Mouse (Mus musculus) megakaryocyte progenitor cell, adult 5-6 weeks (primary cell): ENCODE measurements around the gene Gm17334. TPM values are rescaled to one million over a fixed set of nuclear protein-coding genes. Genes with fewer than 3 reads are reported as not detected.

Source experiments
- ATAC-seq: replicated peaks from 2 replicates; pipeline ENCODE4 v1.8.0; 2016; ENCODE audit warnings: mild to moderate bottlenecking, moderate TSS enrichment, inconsistent platforms; ENCODE audit not compliant: poor library complexity
- total RNA-seq, 2 experiments: library from RNA; stranded (forward) in 1 of 2; stranded (reverse) in 1 of 2; fragments of 157-497, 149-512 nt in 1 of 2; fragments of 200-1000 nt in 1 of 2; gene quantifications; 2 replicates each; pipeline versions ENCODE4 v1.2.3 to v1.2.4; 2015 to 2017

Gm17334 gene
- total RNA-seq, 2 experiments from 2014 or later: 0.37 TPM; not detected in 1

DNA sequence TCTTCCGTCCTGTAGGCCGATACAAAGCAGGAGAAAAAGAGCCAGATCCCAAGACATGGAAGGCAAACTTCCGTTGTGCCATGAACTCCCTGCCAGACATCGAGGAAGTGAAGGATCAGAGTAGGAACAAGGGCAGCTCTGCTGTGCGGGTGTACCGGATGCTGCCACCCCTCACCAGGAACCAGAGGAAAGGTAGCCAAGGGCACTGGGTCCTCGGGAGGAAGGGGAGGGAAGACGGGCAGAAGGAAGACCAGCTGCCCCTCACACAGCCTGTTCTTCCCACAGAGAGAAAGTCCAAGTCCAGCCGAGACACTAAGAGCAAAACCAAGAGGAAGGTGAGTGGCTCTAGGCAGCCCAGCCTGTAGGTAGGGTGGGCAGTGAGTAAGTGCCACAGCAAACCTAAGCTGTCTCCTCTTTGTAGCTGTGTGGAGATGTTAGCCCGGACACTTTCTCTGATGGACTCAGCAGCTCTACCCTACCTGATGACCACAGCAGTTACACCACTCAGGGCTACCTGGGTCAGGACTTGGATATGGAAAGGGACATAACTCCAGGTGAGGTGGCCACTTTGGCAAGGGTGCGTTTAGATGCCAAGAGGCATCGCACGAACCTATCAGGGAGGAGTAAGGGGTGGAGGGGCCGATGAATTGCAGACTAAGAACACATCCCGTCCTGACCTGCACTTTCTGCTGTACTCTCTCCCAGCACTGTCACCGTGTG is 814 bp upstream of the Gm17334 start:
- no peak for ATAC-seq

DNA sequence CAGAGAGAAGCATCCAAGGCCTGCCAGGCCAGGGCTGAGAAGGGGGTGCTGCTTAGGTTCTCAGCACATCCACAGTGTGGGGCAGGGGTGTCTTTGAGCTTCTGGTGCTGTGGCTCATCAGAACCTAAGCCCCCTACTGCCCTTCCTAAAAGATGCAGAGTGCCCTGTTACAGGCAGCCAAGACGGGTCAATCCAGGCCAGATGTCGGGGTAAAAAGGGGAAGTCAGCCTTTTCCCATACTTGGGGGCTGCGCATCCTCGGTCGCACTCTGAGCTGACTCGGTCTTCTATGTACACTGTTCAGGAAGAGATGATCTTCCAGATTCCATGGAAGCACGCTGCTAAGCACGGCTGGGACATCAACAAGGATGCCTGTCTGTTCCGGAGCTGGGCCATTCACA is 451 bp downstream of the Gm17334 start:
- peak; percentile 27 for ATAC-seq

DNA sequence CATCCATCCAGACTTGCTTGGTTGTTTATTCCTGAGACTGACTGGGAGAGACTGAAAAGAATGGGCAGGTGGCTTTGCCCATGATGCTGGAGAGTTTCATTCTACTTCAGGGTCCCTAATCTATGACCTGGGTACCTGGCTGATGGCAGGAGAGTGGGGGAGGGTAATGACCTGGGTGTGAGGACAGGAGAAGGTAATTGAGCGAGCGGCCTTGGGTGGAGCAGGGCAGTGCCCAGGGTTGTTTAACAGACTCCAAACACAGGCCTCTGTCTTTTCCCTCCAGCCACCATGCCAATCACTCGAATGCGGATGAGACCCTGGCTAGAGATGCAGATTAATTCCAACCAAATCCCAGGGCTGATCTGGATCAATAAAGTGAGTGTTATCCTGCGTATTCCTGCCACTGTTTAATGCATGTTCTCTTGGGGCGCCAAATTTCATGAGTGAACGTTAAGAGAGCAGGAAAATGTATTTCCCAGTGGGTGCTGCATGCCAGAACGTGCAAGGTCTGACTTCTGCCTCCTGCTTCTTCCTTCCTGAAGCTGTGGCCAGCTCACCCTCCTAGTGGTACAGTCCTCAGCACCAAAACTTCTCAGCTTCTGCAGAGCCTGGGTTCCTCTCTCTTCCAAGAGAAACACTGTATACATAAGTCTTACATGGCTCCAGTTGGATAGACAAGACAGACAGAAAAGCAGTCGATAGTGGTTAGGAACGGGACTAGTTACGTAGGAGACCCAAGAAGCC is 1.8 kb downstream of the Gm17334 start:
- ATAC-seq: no peak

DNA sequence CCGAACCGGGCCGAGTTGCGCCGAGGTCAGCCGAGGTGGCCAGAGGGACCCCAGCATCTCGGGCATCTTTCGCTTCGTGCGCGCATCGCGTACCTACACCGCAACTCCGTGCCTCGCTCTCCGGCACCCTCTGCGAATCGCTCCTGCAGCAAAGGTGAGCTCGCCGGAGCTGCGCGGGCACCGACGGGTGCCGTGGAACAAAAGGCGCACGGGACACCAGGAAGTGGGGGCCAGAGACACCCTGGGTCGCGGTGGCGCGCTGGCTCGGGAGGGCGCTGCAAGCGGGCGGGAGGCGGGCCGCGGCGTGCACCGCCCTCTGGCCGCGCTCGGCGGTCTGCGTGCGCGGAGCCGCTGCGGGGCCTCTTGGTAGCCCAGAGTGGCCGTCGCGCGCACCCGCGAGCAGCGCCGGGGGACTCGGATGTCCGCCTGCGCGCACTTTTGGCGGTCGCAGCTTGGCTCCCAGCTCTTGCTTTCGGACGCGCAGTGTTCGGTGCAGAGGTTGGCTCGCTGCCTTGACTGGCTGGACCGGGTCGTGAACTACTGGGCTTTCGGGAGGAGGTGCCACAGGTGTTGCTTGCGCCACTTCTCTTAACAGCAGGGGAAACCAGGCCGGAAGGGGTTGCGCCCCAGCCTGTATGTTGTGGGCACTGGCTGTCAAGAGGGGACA is 2.7 kb downstream of the Gm17334 start:
- ATAC-seq: peak; percentile 32

DNA sequence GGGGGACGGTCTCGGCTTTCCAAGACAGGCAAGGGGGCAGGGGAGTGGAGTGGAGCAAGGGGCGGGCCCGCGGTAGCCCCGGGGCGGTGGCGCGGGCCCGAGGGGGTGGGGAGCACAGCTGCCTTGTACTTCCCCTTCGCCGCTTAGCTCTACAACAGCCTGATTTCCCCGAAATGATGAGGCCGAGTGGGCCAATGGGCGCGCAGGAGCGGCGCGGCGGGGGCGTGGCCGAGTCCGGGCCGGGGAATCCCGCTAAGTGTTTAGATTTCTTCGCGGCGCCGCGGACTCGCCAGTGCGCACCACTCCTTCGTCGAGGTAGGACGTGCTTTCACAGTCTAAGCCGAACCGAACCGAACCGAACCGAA is 3.2 kb downstream of the Gm17334 start, which contains the start of gene Irf1:
Irf1 (plus strand) TSS at position 255 of the 365 bp plus-strand sequence.
- ATAC-seq: peak; percentile 85

DNA sequence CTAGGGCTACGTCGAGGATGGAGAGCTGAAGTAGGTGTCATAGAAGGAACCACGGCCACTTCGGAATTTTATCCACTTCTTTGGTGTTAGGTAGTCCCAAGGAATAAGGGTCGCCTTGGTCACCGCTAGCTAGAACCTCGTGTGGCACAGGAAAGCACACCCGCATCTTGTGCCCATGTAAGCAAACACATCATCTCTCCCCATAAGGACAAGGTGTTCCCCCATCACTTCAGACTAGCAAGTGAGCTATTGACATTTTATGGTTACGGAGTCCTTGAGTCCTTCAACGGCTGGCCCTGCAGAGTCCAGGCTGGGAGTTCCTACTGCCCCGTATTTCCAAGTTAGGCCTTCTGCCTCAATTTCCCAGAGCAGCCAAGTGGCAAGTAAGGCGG is 3.8 kb downstream of the Gm17334 start:
- ATAC-seq: no peak

DNA sequence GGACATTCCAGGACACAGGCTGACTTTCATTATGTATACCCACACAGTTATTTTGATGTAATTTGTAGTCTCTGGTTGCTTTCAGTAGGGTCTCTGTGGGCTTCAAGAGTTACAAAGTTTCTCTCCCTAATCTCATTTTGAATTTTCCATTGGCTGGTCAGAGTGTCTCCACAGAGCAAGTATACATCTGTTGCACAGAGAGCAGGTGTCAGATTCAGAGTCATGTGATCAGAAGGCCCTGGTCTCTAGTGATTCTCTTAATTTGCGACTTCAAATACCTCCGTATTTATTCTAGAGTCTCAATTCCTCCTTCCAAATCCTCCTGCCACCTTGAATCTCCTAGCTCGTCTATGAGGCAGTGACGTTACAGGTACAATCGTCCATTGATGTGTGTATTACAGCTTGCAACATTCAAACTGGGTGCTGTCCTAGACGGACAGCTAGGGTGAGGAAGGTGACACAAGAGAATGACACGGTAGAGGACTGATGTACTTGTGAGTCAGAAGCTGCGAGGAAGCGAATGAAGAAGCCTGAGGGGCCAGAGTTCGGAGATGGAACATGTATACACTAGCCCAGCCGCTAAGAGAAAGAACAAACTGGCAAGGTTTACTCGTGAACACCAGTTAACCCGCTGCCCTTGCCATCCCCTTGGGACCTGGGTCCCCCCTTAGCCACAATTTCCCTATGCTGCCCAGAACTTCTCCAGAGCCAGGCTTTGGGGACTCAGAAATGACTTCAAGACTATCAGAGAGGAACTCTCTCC is 4.4 kb downstream of the Gm17334 start:
- ATAC-seq: no peak

DNA sequence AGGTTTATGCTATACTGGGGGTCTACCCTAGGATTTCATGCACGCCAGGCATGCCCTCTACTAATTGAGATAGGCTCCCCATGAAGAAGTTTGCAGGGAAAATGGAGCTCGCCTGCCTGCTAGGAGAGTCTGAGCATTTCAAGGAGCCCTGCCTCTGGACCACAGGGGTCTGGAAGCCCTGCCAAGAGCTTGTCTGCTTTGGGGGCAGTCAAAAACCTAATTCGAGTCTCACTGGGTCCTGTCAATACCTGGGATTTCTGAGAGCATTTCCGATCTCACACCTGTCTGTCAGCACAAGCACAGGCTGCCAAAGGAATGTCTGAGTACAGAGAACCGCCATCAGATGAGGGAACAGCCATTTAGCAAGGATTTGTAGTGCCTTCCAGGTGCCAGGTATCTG is 8.4 kb downstream of the Gm17334 start:
- no peak for ATAC-seq

DNA sequence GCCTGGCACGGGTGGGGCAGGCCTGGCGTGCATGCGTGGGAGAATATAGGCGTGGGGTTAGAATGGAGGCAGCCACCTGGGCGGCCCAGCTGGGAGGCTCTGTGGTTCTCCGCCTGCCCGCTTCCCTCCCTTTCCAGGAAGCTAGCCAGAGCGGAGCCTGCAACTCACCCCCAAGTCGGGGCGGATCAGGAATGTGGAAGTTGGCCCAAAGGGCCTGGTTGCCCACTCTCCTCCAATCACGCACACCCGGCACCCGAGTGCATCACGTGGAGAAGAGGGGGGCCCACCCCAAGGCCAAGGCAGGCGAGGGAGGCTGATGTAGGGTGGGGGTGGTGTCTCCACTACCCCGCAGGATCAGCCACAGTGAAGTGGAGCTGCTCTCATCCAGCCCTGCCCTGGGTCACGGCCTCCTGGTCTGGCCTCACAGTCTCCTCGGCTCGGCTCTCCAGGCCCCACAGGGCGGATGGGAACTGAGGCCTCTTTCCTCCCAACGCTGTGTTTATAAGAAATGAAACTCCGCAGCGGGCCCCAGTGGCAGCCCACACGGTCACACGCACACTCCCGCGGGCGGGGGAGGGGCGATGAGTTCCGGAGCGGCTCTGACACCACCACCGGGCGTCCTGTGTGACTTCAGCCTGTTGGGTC is 9.4 kb downstream of the Gm17334 start:
- peak; percentile 78 for ATAC-seq

DNA sequence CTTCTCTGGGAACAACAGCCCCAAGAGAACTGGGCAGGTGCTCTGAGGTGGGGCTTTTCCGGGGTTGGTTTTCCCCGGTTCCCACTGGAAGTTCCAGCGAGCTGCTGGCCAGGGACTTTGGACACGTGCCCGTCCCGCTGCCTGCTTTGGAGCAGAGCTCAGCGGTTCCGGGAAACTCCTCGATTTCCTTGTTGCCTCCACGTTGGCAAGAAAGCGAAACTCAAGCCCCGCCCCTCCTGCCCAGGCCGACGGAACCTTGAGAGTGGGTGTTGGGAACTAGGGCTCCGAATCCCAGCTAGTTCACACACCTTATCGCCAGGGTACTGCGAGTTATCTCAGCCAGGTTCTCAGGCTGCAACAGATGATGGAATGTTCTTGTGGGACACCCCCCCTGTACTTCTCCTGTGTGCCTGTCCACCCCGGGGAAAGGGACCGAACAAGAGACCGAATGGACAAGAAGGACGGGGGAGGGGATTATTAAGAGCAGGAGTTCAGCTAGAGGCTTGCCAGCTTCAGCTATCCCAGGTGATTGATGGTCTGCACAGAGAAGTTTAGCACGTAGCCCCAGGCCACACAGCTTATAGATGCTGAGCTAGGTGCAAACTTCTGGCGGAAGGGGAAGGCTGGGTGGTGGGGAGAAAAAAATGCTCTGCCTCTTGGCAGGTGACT is 10.0 kb downstream of the Gm17334 start:
- peak; percentile 21 for ATAC-seq

DNA sequence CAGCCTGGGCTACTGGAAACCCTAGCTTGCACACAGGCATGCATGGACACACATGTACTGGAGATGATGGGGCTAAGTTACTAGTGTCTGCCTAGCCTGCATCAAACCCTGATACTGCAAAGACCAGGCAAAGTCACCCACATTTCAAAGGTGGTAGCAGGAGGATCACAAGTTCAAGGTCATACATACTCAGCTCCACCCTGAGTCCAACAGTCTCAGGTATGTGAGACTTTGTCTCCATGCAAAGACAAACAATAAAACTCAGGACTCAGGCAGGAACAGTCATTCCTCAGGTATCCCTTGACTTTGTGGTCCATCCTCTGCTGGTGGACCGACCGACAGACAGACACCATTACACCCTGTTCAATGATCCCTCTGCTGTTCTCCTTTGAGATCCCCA is 10.6 kb downstream of the Gm17334 start:
- no peak for ATAC-seq

DNA sequence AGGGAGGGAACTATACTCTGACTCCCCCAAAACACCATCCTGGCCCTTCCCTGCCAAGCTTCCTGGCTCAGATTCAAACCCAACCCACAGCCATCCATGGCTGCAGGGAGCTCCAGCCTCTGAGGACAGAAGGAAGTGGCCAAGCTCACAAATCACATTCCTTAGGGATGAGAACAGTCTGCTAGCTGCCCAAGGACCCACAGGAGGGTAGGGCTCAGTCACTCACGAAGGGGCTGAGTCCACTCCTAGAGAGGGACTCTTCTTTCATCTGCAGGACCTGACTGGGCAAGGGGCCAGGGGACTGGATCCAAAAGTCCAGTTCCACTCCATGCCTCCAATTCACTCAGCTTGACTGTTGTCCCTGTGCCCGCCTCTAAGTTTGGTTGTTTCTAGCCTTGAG is 11.2 kb downstream of the Gm17334 start:
- ATAC-seq: no peak

DNA sequence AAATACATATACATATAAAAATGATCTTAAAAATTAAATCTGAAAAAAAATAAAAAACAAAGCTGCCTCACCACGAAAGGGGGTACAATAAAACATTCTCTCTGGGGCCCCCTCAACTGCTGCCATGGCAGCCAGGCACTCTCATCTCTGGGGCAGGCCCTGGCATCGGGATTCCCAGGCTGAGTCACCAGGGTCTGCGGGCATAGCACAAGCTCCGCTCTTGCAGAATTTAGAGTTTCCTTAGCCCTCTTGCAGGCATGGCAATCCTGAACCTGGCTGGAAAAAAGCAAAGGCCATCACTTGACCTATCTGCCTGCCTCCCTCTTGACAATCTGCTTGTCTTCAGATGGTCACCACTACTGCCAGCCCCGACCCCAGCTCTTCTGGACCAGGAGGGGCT is 11.7 kb downstream of the Gm17334 start:
- ATAC-seq: no peak

DNA sequence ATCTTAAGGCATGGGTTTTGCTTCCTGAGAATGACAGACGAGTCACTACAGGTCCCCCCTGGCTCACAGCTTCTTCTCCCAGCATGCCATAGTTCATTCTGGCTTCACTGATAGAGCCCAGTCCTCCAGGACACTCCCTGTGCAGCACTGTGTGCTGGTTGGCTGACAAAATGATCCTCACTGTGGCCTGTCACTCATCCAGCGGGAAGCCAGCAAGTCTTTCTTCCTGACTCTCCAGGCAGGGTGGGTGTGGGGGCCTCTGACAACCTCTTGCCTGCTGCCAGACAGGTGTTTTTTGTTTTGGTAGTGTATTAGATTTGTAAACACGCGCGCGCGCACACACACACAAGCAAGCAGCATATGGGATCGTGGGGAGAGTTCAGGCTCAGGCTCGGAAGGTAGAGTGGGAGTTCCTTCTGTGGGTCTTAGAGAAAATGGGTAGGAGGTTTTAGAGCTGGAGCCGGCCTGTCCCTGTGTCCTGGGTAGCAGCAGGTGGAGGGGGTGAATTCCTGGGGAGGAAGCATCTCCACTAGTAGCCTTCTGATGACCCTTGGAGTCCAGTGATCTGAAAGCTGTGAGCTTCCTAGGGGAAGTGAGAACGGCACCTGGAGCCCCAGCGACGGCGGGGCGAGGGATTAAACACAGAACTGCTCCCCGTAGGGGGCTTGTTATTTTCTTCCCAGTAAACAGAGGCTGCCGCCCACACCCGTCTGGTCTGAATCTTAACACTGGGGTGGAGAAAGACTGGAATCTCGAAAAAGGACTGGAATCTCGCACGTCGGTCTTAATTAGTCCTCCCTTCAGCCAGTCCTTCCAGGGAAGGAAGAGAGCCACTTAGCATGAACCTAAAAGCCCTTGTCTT is 13.2 kb downstream of the Gm17334 start:
- no peak for ATAC-seq

DNA sequence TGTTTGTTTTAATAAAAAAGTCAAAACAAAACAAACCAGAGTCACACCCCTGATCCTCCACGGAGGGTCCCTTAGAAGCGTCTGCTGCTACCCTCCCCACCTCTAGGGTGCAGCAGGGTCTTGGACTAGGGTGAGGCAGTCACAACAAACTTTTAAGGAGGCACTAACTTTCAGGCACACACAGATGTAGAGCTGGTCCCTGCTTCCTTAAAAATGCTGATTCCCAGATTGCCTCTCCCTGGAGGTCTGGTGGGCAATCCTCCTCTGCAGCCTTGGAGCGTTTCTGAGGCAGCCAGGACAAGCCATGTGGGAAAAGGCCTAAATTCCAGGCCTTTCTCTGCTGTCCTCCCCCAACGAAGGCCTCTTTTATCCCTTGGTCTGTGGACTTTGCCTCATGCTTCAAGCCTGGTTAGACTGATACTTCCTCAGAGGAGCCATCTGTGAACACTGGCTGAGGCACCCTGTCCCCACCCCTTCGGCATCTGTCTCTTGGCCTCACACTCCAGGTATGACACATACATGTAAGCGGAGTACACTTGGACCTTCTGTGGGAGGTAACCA is 14.1 kb downstream of the Gm17334 start:
- ATAC-seq: no peak

DNA sequence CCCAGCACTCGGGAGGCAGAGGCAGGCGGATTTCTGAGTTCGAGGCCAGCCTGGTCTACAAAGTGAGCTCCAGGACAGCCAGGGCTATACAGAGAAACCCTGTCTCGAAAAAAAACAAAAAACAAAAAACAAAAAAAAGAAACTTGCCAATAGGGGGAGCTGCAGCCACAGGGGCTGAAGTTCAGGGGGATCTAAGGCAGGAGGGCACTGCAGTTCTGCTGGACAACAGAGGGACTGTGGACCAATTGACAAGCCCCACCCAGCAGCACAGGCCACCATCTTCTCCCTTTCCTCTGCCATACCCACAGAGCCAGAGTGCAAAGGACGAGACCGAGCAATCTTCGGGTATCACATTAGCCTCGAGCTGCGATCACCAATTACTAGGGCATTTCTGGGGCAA is 15.0 kb downstream of the Gm17334 start:
- ATAC-seq: 0 out of 2 replicates have a peak, but pooled peaks have one; percentile 56

DNA sequence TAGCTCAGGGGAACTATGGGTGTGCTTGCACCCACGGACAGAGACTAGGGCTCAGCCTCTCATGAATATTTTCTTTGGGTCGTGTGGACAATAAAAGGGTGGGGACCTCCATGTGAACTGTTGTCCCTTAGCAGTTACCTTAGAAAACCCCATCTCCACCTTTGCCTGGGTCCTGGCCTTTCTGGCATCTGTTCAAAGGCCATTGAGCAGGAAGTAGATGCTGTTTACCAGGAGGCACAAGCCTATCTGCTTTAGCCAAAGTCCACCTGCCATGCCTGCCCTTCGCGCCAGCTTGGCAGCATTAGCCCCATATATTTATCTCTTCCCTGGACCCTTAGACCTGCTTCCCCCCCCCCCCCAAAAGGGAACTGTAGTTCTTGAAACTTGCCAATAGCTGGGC is 15.4 kb downstream of the Gm17334 start:
- no peak for ATAC-seq

DNA sequence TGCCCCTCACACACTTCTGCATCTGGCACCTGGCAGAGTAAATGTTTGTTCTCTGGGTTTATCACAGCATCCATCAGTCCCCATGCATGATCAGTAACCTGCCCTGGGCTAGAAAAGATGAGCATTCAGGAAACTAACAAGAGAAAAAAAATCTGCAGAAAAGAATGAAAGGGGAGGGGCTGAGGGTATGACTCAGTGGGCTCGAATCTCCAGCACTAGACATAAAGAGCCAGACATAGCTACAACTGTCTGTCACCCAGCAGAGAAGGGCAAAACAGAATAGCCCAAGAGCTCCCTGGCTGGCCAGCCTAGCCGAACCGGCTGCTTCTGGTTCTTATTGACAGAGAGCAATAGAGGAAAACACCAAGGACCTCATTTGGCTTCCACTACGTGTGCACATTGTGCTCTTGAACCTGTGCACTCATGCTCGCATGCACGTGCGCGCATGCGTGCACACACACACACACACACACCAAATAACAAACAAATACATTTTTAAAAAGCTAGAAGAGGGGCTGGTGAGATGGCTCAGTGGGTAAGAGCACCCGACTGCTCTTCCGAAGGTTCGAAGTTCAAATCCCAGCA is 17.9 kb downstream of the Gm17334 start:
- ATAC-seq: no peak
